Mouse (Mus musculus) neural tube, embryonic 11.5 days (tissue): ENCODE results near the gene Olfr373. TPM values are rescaled to one million over a fixed set of nuclear protein-coding genes. Genes with fewer than 3 reads are reported as not detected.

ENCODE experiments used
- ATAC-seq: fragments of 200-750 bp; cut with Nextera tagmentation; 2 replicates; pipeline ENCODE4 v1.8.0; 2017; ENCODE audit warnings: moderate number of reproducible peaks, mild to moderate bottlenecking, moderate TSS enrichment, moderate library complexity; ENCODE audit not compliant: insufficient read depth, low FRiP score, low TSS enrichment
- DNase-seq: peaks from one replicate; pipeline ENCODE4 v3.0.0-alpha.2; 2015; ENCODE audit warnings: low spot score
- H3K27ac ChIP-seq: fragments of 300-500 bp; sonication (generic); 2 replicates; pipeline ENCODE4 v1.5.1; 2014; ENCODE audit warnings: low read depth, mild to moderate bottlenecking, low read length
- H3K27me3 ChIP-seq: fragments of 300-500 bp; sonication (generic); 2 replicates; pipeline ENCODE4 v1.6.1; 2014; ENCODE audit warnings: mild to moderate bottlenecking, low read length, mixed read lengths; ENCODE audit not compliant: control insufficient read depth, insufficient read depth
- H3K36me3 ChIP-seq: fragments of 300-500 bp; sonication (generic); 2 replicates; pipeline ENCODE4 v1.6.1; 2014; ENCODE audit warnings: mild to moderate bottlenecking, low read length, moderate library complexity, mixed read lengths; ENCODE audit not compliant: control insufficient read depth, insufficient read depth
- H3K4me1 ChIP-seq: fragments of 300-500 bp; sonication (generic); 2 replicates; pipeline ENCODE4 v1.6.1; 2014; ENCODE audit warnings: low read length, mixed read lengths; ENCODE audit not compliant: control insufficient read depth, insufficient read depth
- H3K4me2 ChIP-seq: fragments of 300-500 bp; sonication (generic); 2 replicates; pipeline ENCODE4 v1.6.1; 2014; ENCODE audit warnings: low read depth, mild to moderate bottlenecking, moderate library complexity
- H3K4me3 ChIP-seq: fragments of 300-500 bp; sonication (generic); 2 replicates; pipeline ENCODE4 v1.5.1; 2014; ENCODE audit warnings: low read depth, low read length
- H3K9ac ChIP-seq: fragments of 300-500 bp; sonication (generic); 2 replicates; pipeline ENCODE4 v1.6.1; 2014; ENCODE audit warnings: mild to moderate bottlenecking, low read length
- H3K9me3 ChIP-seq: fragments of 300-500 bp; sonication (generic); 2 replicates; pipeline ENCODE4 v1.6.1; 2016; ENCODE audit warnings: low read length; ENCODE audit not compliant: control insufficient read depth
- WGBS: fragments of 180-500 bp; shearing (Covaris S2); extraction: QIAGEN DNeasy Blood & Tissue Kit; methylation state at CpG from one replicate; pipeline ENCODE4 v1.1.7; 2014; 5-methylcytosine and 5-hydroxymethylcytosine counted together
- polyA plus RNA-seq: library from polyadenylated mRNA; unstranded; fragments of >200 nt; fragmentation: Nextera tagmentation; extraction: Ambion mirVana; gene quantifications from 2 replicates; pipeline ENCODE4 v1.2.1, GENCODE M21; 2014

Olfr373 gene
- polyA plus RNA-seq, 1 experiment from 2014 or later, result not detected

DNA sequence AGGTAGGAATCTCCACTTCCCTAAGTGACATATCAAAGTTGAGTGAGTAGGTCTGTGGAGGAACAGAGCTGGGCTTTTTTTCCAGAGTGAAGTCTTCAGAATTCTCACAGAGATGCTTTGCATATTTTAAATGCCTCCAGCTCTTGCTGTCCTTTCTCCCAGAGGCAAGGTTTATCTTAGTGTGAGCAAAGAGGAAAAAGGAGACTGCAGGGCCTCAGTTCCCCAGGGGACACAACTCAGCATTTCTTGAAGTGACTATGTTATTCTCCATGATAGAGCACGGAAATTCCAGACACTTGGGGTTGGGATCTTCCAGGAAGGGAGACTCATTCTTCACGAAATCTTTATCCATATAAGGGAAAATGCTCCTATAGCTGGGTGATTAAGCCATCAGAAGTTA lies 64.3 kb downstream of the Olfr373 start:
- Histone ChIP-seq H3K36me3 (peaks cover 26% of the 10 kb centered on the region), H3K4me2 (no peak overlapping the region), H3K27ac (no peak overlapping the region), H3K27me3 (no peaks in the 10 kb centered on the region), H3K4me3 (no peak overlapping the region), H3K9me3 (no peaks in the 10 kb centered on the region), H3K9ac (no peak overlapping the region), H3K4me1 (no peaks in the 10 kb centered on the region)
- WGBS, result 87% methylated on average over 2 of the region's 2 CpGs
- DNase-seq (no peak), ATAC-seq (no peak)

DNA sequence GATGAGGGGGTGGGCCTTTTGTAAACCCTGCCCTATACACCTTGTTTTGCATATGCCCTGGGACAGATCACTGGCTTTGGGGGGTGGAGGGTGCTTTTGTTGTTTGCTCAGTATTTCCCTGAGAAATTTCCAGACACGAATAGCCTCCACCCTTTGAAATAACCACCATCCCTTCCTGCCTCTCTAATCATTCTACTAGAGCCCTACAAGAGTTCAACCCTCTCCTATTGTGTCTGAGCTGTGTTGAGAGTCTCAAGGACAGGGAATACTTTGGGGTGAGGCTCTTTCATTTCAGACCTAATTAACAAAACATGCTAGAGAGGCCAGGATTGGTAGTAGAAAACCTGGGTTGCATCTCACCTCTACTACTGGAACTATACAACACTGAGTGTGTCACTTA lies 66.1 kb downstream of the Olfr373 start:
- Histone ChIP-seq H3K36me3 (peaks cover 21% of the 10 kb centered on the region), H3K4me2 (no peak overlapping the region)

DNA sequence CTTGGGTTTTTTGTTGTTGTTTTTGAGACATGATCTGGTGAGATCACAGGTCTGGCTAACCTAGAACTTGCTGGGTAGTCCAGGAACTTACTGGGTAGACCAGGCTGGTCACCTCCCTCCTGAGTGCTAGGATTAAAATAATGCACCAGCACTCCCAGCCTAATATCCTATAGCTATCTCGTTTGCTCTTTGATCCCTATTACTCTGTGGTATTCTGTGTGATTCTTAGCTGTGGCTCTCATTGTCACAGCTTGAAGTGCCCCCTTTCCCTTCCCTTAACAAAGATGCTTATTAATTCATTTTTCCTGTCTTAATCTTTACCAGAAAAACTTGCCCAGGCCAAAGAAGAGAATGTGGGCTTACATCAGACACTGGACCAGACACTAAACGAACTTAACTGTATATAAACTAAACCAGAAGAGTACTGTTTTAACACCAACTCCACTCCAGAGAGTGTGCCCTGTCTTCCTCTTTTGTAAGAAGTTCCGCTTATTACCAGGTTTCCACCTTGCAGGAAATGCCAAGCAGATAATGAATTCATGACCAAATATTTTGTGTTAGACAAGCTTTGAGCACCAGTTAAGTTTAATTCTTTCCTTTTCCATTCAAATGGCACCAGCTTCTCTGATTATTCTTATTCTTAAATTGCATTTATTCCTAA lies 68.6 kb downstream of the Olfr373 start:
- H3K27me3 ChIP-seq, result no peaks in the 10 kb centered on the region
- no peak for ATAC-seq
- no peak overlapping the region for H3K27ac ChIP-seq
- DNase-seq, result no peak
- H3K4me1 ChIP-seq, result no peaks in the 10 kb centered on the region
- H3K4me3 ChIP-seq, result no peak overlapping the region
- no peak overlapping the region for H3K4me2 ChIP-seq
- H3K9me3 ChIP-seq, result no peaks in the 10 kb centered on the region
- peaks cover 5% of the 10 kb centered on the region for H3K36me3 ChIP-seq
- 88% methylated on average over 3 of the region's 3 CpGs for WGBS
- no peak overlapping the region for H3K9ac ChIP-seq

More for the DNA sequence above, 66.1 kb downstream of the Olfr373 start:
- WGBS, result 81% methylated on average over 1 of the region's 1 CpGs
- Histone ChIP-seq H3K9ac (no peak overlapping the region), H3K27me3 (no peaks in the 10 kb centered on the region), H3K4me1 (no peaks in the 10 kb centered on the region), H3K27ac (no peak overlapping the region), H3K4me3 (no peak overlapping the region), H3K9me3 (no peaks in the 10 kb centered on the region)
- DNase-seq, result no peak
- ATAC-seq, result no peak

Other genes with a start within 250 kb of the Olfr373 start
- gene Zfp709, start 201.2 kb upstream of the Olfr373 start, polyA plus RNA-seq, result 6.6 and 6.7 TPM in 2 replicates
- gene Zfp882, start 174.6 kb upstream of the Olfr373 start, polyA plus RNA-seq, result 7.2 and 8.1 TPM in 2 replicates
- gene Zfp617, start 174.5 kb upstream of the Olfr373 start, polyA plus RNA-seq, result 35.5 and 36.4 TPM in 2 replicates
- gene Zfp961, start 132.1 kb upstream of the Olfr373 start, polyA plus RNA-seq, result 22.9 and 23.9 TPM in 2 replicates
- 0.36 and 0.92 TPM in 2 replicates for gene Cyp4f18, start 73.6 kb upstream of the Olfr373 start, polyA plus RNA-seq
- not detected in 2 replicates for gene Olfr372, start 42.0 kb upstream of the Olfr373 start, polyA plus RNA-seq
- gene Olfr374, start 23.9 kb downstream of the Olfr373 start, polyA plus RNA-seq, result not detected in 2 replicates
- gene Tpm4, start 51.8 kb downstream of the Olfr373 start, polyA plus RNA-seq, result 554 and 563 TPM in 2 replicates
- gene Rab8a, start 78.0 kb downstream of the Olfr373 start, polyA plus RNA-seq, result 105 and 110 TPM in 2 replicates
- not detected in 2 replicates for gene Hsh2d, start 106.5 kb downstream of the Olfr373 start, polyA plus RNA-seq
- not detected in 2 replicates for gene Cib3, start 129.7 kb downstream of the Olfr373 start, polyA plus RNA-seq
- not detected in 2 replicates for gene Gm11034, start 130.5 kb downstream of the Olfr373 start, polyA plus RNA-seq
- 80.1 and 80.6 TPM in 2 replicates for gene Fam32a, start 136.6 kb downstream of the Olfr373 start, polyA plus RNA-seq
- 178 and 184 TPM in 2 replicates for gene Ap1m1, start 156.8 kb downstream of the Olfr373 start, polyA plus RNA-seq
- gene Gm10282, start 222.1 kb downstream of the Olfr373 start, polyA plus RNA-seq, result 35.7 and 38.2 TPM in 2 replicates
- 6.0 and 6.2 TPM in 2 replicates for gene Klf2, start 235.9 kb downstream of the Olfr373 start, polyA plus RNA-seq